Mouse (Mus musculus): ENCODE results near the gene 4930503E14Rik. TPM values are rescaled to one million over a fixed set of nuclear protein-coding genes. Genes with fewer than 3 reads are reported as not detected.
"Not testable (repeated sequence)": the region's sequence is repeated elsewhere in the genome, so short reads cannot be mapped to it uniquely, and the experiment has no call there.

Gene 4930503E14Rik
- polyA plus RNA-seq (2014; fragmentation: Nextera tagmentation; extraction: Ambion mirVana) = not detected in 2 replicates

GRCm38 (mm10) chr14:44213154-44213553, at the start of gene 4930503E14Rik:
Gene 4930503E14Rik (minus strand): TSS chr14:44213254.
- H3K4me3 ChIP-seq (ENCODE audit: low read depth, low read length); H3K27me3 ChIP-seq (ENCODE audit: insufficient read depth, low read length); H3K4me2 ChIP-seq; H3K9ac ChIP-seq; ATAC-seq (ENCODE audit: insufficient read depth); H3K27ac ChIP-seq (ENCODE audit: low read depth); H3K4me1 ChIP-seq (ENCODE audit: insufficient read depth); H3K36me3 ChIP-seq (ENCODE audit: insufficient read depth); H3K9me3 ChIP-seq (ENCODE audit: low read depth, low read length); DNase-seq: not testable (repeated sequence)
- 82% methylated on average over 3 of the region's 3 CpGs for WGBS

- WGBS = 87% methylated on average over 16 of the region's 16 CpGs
- H3K27ac ChIP-seq (ENCODE audit: low read depth) = no peak overlapping the region
- H3K4me3 ChIP-seq (ENCODE audit: low read depth, low read length) = no peak overlapping the region
- ATAC-seq (ENCODE audit: insufficient read depth) (no peak), DNase-seq (no peak)
- no peak overlapping the region for H3K9ac ChIP-seq
- H3K27me3 ChIP-seq (ENCODE audit: insufficient read depth, low read length) = no peaks in the 10 kb centered on the region
- no peak for TF ChIP-seq CTCF (IDR thresholded peaks at IDR 0.05; ENCODE audit: low read depth)
- no peak overlapping the region for H3K4me2 ChIP-seq
- no peaks in the 10 kb centered on the region for H3K9me3 ChIP-seq (ENCODE audit: low read depth, low read length)
- H3K36me3 ChIP-seq (ENCODE audit: insufficient read depth) = no peaks in the 10 kb centered on the region
- H3K4me1 ChIP-seq (ENCODE audit: insufficient read depth) = no peaks in the 10 kb centered on the region
Measured at GRCm38 (mm10) chr14:44248039-44248438, 35.0 kb upstream of the 4930503E14Rik start.

- H3K4me2 ChIP-seq; ATAC-seq (ENCODE audit: insufficient read depth); DNase-seq; H3K4me3 ChIP-seq (ENCODE audit: low read depth, low read length); H3K9me3 ChIP-seq (ENCODE audit: low read depth, low read length); H3K9ac ChIP-seq; H3K4me1 ChIP-seq (ENCODE audit: insufficient read depth); H3K27ac ChIP-seq (ENCODE audit: low read depth); H3K27me3 ChIP-seq (ENCODE audit: insufficient read depth, low read length); H3K36me3 ChIP-seq (ENCODE audit: insufficient read depth): not testable (repeated sequence)
- WGBS = 90% methylated on average over 1 of the region's 3 CpGs
Measured at GRCm38 (mm10) chr14:44197361-44197760, 15.7 kb downstream of the 4930503E14Rik start, which contains the start of gene Gm8212. Gene Gm8212 (plus strand): TSS chr14:44197661.

- WGBS = 89% methylated on average over 3 of the region's 4 CpGs
- not testable (repeated sequence) for H3K4me1 ChIP-seq (ENCODE audit: insufficient read depth); ATAC-seq (ENCODE audit: insufficient read depth); H3K36me3 ChIP-seq (ENCODE audit: insufficient read depth); H3K4me2 ChIP-seq; H3K27ac ChIP-seq (ENCODE audit: low read depth); DNase-seq; H3K9me3 ChIP-seq (ENCODE audit: low read depth, low read length); H3K4me3 ChIP-seq (ENCODE audit: low read depth, low read length); H3K9ac ChIP-seq; H3K27me3 ChIP-seq (ENCODE audit: insufficient read depth, low read length)
Measured at GRCm38 (mm10) chr14:44123551-44123950, 89.5 kb downstream of the 4930503E14Rik start, which contains the start of gene Gm3327. Gene Gm3327 (plus strand): TSS chr14:44123851.

Other genes with a start within 250 kb of the 4930503E14Rik start
- not detected in 2 replicates for gene Ang6, start 211.0 kb downstream of the 4930503E14Rik start, polyA plus RNA-seq (2014; fragmentation: Nextera tagmentation; extraction: Ambion mirVana)
- 0.45 and 0.65 TPM in 2 replicates for gene Ear2, start 110.6 kb downstream of the 4930503E14Rik start, polyA plus RNA-seq (2014; fragmentation: Nextera tagmentation; extraction: Ambion mirVana)
- not detected in 2 replicates for gene Gm3327, start 89.4 kb downstream of the 4930503E14Rik start, polyA plus RNA-seq (2014; fragmentation: Nextera tagmentation; extraction: Ambion mirVana)
- not detected in 2 replicates for gene Gm8212, start 15.6 kb downstream of the 4930503E14Rik start, polyA plus RNA-seq (2014; fragmentation: Nextera tagmentation; extraction: Ambion mirVana)
- gene Gm8220, start 72.3 kb upstream of the 4930503E14Rik start, polyA plus RNA-seq (2014; fragmentation: Nextera tagmentation; extraction: Ambion mirVana) = not detected in 2 replicates
- not detected in 2 replicates for gene Gm5930, start 125.3 kb upstream of the 4930503E14Rik start, polyA plus RNA-seq (2014; fragmentation: Nextera tagmentation; extraction: Ambion mirVana)
- gene Gm8229, start 152.1 kb upstream of the 4930503E14Rik start, polyA plus RNA-seq (2014; fragmentation: Nextera tagmentation; extraction: Ambion mirVana) = not detected in 2 replicates
- not detected in 2 replicates for gene Gm3371, start 197.4 kb upstream of the 4930503E14Rik start, polyA plus RNA-seq (2014; fragmentation: Nextera tagmentation; extraction: Ambion mirVana)
- gene Gm8232, start 220.4 kb upstream of the 4930503E14Rik start, polyA plus RNA-seq (2014; fragmentation: Nextera tagmentation; extraction: Ambion mirVana) = not detected in 2 replicates

Measured in lung, embryonic 14.5 days (tissue).